Mouse (Mus musculus) cerebral cortex, adult 2 months (tissue): Measurements from ENCODE around the gene Olfr293.

Experiments
- WGBS: fragments of 180-500 bp; shearing (Covaris S2); methylation state at CpG from one replicate; pipeline ENCODE4 v1.1.7; 2018; 5-methylcytosine and 5-hydroxymethylcytosine counted together

Olfr293 gene

GRCm38 (mm10) chr7:86648761-86649160 lies at the start of gene Olfr293:
Gene Olfr293 (plus strand): TSS chr7:86649061.
- 93% methylated on average over 4 of the region's 4 CpGs for WGBS

GRCm38 (mm10) chr7:86616543-86616942 lies 32.3 kb upstream of the Olfr293 start, which contains the start of gene Olfr294:
Gene Olfr294 (minus strand): TSS chr7:86616643.
- WGBS = 53% methylated on average over 2 of the region's 2 CpGs

GRCm38 (mm10) chr7:86688030-86688429 lies 39.2 kb downstream of the Olfr293 start, which contains the start of gene Olfr292:
Gene Olfr292 (plus strand): TSS chr7:86688330.

